Mouse (Mus musculus) forebrain, embryonic 12.5 days (tissue): ENCODE results near the gene Kmt2d. TPM values are rescaled to one million over a fixed set of nuclear protein-coding genes. Genes with fewer than 3 reads are reported as not detected.

Source experiments
- ATAC-seq: fragments of 200-750 bp; cut with Nextera tagmentation; 2 replicates; pipeline ENCODE4 v1.8.0; 2017; ENCODE audit warnings: moderate TSS enrichment; ENCODE audit not compliant: low FRiP score
- H3K27ac ChIP-seq: fragments of 300-500 bp; sonication (generic); 2 replicates; pipeline ENCODE4 v1.5.1; 2016; ENCODE audit warnings: mild to moderate bottlenecking
- H3K27me3 ChIP-seq: fragments of 300-500 bp; sonication (generic); 2 replicates; pipeline ENCODE4 v1.6.1; 2016; ENCODE audit warnings: mild to moderate bottlenecking
- H3K36me3 ChIP-seq: fragments of 300-500 bp; sonication (generic); replicated peaks from 2 replicates; pipeline ENCODE4 v1.6.1; 2016; ENCODE audit warnings: mild to moderate bottlenecking
- H3K4me1 ChIP-seq: fragments of 300-500 bp; sonication (generic); 2 replicates; pipeline ENCODE4 v1.6.1; 2016
- H3K4me2 ChIP-seq: fragments of 300-500 bp; sonication (generic); 2 replicates; pipeline ENCODE4 v1.6.1; 2016; ENCODE audit warnings: mild to moderate bottlenecking, moderate library complexity
- H3K4me3 ChIP-seq: fragments of 300-500 bp; sonication (generic); replicated peaks from 2 replicates; pipeline ENCODE4 v1.5.1; 2016; ENCODE audit warnings: mild to moderate bottlenecking
- H3K9ac ChIP-seq: fragments of 300-500 bp; sonication (generic); 2 replicates; pipeline ENCODE4 v1.6.1; 2016; ENCODE audit warnings: mild to moderate bottlenecking
- H3K9me3 ChIP-seq: fragments of 300-500 bp; sonication (generic); 2 replicates; pipeline ENCODE4 v1.6.1; 2016
- WGBS: fragments of 180-500 bp; shearing (Covaris S2); methylation state at CpG from one replicate; pipeline ENCODE4 v1.1.7; 2016; 5-methylcytosine and 5-hydroxymethylcytosine counted together
- polyA plus RNA-seq: library from polyadenylated mRNA; unstranded; fragments of >200 nt; fragmentation: Nextera tagmentation; extraction: Ambion mirVana; gene quantifications from 2 replicates; pipeline ENCODE4 v1.2.1, GENCODE M21; 2016

Gene Kmt2d
- polyA plus RNA-seq, 1 experiment from 2014 or later: 12.5 TPM

DNA sequence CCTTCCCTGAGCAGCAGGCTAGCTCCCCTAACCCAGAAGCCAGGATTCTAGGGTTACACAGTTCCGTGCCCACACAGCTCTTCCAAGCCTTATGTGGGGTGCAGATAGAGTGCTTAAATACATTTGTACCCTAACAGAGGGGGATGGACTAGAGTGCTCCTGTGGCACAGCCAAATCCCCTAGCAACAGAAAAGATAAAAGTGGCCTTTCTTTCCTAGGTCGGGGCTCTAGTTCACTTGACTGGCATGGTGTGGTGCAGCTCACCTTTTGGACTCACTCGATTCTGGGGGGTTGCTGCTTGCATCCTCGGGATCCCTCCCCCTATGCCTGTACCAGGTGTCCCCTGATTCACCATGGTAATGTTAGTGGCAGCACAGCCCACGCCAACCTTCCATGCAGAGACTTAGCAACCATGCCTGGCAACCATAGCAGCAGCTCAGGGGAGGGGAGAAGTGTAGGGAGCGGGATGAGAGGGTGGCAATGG, 62.3 kb downstream of the Kmt2d start:
- 0 out of 2 replicates have a peak overlapping the region, but pooled peaks have one; percentile 63 for H3K4me2 ChIP-seq
- no peaks in the 10 kb centered on the region for H3K9me3 ChIP-seq
- ATAC-seq: no peak
- H3K27me3 ChIP-seq: peaks cover 73% of the 10 kb centered on the region
- peaks cover 15% of the 10 kb centered on the region for H3K36me3 ChIP-seq
- WGBS: 4% methylated on average over 6 of the region's 6 CpGs
- H3K4me3 ChIP-seq: no peak overlapping the region; the same call in 1 of the 2 replicates
- no peak overlapping the region for H3K9ac ChIP-seq
- peaks cover 47% of the 10 kb centered on the region for H3K4me1 ChIP-seq
- H3K27ac ChIP-seq: no peak overlapping the region

DNA sequence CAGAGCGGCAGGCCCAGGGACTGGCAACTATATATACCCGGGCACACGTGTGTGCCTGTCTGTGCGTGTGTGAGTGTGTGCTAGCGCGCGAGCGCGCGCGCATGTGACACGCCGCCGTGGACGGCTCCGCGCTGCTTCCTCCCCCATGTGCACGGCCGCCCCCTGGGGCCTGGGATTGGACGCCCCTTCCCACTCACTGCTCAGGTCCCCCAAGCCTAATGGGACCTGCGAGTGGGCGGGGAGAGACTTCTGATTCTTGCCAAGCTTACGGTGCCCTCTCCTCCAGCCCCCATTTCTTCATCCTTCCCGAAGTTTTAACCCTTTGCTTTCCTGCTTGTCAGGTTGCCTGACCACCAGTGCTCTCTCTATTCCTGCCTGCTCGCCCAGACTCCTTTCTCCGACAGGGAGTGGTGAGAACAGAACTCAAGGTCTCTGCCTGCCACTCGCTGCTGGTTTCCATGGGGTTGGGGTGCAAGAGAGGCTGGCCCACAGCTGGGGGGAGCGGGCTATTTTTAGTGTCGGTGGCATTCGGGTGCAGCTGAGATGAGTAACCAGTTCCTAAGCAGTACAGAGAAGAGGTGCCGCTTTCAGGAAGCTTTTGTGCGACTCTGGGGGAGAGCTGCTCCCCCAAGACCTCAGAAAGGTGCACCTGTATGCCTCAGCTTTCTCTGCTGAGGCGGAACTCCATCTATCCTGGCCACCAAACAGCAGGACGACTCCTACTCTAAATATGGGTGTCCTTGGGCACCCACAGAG, 62.9 kb downstream of the Kmt2d start:
- H3K9ac ChIP-seq: peak overlapping the region; percentile 27; the same call in 1 of the 2 replicates
- 1% methylated on average over 22 of the region's 34 CpGs for WGBS
- H3K9me3 ChIP-seq: no peaks in the 10 kb centered on the region
- H3K4me1 ChIP-seq: peaks cover 51% of the 10 kb centered on the region
- no peak overlapping the region for H3K27ac ChIP-seq
- H3K27me3 ChIP-seq: peaks cover 79% of the 10 kb centered on the region
- no peak; the same call in 1 of the 2 replicates for ATAC-seq
- peaks cover 9% of the 10 kb centered on the region for H3K36me3 ChIP-seq
- peak overlapping the region; percentile 63 for H3K4me2 ChIP-seq
- H3K4me3 ChIP-seq: peak overlapping the region; percentile 42

DNA sequence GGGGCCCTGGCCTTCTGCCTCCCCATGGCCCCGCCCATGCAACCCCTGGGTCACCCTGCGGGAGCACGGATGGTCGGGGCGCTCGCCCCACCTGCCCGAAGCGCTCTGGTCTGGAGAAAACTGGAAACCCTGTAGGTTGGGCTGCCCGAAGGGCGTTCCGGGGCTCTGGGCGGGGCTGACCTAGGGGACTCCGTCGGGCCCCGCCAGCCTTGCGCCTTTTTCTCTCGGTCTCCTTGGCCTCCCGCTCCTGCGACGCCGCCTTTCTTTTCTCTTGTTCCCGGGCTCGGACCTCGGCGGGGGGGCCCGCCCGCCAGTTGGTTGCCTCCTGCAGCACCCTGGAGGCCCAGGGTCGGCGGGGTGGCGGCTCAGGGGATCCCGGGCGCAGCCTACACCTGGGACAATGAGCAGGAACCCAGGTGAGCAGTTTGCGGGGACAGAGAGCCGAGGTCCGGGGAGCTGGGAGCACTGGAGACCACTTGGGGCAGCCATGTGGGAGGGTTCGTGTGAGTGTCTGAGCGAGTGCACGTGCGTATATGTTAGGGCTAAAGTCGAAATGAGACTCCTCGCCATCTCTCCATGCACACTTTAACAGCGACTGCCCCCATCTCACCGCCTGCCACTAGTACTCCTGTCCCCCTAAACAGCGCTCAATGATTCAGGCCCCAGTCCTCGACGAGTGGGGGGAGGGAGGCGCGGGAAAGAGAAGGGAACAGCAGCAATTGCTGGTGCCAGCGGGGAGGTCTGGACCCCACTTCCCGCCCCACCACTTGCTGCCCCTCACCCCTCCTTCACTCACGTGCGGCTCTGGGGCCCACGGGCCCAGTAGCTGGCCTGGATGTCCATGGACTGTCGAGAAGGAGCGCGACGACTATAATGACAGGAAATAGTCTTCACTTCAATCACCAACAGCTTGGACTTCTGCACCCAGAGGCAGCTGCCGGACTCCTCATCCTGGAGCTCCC, 63.9 kb downstream of the Kmt2d start:
- Histone ChIP-seq H3K27ac (no peak overlapping the region), H3K4me1 (peaks cover 51% of the 10 kb centered on the region), H3K9me3 (no peaks in the 10 kb centered on the region), H3K9ac (peak overlapping the region; percentile 27; the same call in 1 of the 2 replicates), H3K36me3 (no peaks in the 10 kb centered on the region), H3K4me2 (peak overlapping the region; percentile 63), H3K4me3 (peak overlapping the region; percentile 42), H3K27me3 (peaks cover 89% of the 10 kb centered on the region)
- under 1% methylated on average over 53 of the region's 58 CpGs for WGBS
- no peak for ATAC-seq

DNA sequence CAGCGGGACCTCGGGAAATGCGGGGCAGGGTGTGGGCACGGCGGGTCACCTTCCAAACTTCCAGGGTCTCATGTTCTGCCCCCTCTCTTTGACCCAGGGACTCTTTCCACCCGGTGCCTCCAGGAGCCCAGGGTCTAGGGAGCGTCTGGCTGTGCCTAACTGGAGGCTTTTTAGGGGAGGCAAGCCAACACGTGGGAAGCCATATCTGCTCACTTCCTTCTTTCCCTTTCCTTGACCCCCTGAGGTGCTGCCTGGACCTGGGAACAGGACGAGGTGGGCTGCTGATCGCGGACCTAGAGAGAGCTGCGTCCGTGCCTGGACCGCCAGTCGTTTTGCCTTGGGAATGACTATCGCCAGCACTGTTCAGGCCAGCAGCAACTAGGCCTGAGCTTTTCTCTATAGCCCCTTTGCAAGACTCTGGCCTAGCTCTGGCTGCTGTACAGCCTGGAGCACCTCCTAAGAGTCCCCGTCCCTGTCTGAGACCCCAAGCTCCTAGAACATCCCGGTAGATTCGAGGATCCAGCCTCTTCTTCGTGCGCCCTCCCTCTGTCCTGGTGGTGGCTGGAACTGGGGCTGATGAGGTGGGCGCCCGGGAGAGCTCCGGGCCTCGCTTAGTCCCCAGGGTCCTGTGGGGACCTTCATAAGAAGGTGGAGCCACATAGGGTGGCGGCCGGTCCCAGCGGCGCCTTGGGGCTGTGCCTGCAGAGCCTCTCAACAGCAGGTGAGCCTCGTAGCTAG, 64.8 kb downstream of the Kmt2d start:
- no peak overlapping the region for H3K9ac ChIP-seq
- H3K4me2 ChIP-seq: peak overlapping the region; percentile 75
- H3K9me3 ChIP-seq: no peaks in the 10 kb centered on the region
- H3K4me1 ChIP-seq: peaks cover 51% of the 10 kb centered on the region
- no peaks in the 10 kb centered on the region for H3K36me3 ChIP-seq
- H3K27me3 ChIP-seq: peaks cover 97% of the 10 kb centered on the region
- no peak for ATAC-seq
- 2% methylated on average over 30 of the region's 30 CpGs for WGBS
- H3K4me3 ChIP-seq: peak overlapping the region; percentile 42
- no peak overlapping the region for H3K27ac ChIP-seq

DNA sequence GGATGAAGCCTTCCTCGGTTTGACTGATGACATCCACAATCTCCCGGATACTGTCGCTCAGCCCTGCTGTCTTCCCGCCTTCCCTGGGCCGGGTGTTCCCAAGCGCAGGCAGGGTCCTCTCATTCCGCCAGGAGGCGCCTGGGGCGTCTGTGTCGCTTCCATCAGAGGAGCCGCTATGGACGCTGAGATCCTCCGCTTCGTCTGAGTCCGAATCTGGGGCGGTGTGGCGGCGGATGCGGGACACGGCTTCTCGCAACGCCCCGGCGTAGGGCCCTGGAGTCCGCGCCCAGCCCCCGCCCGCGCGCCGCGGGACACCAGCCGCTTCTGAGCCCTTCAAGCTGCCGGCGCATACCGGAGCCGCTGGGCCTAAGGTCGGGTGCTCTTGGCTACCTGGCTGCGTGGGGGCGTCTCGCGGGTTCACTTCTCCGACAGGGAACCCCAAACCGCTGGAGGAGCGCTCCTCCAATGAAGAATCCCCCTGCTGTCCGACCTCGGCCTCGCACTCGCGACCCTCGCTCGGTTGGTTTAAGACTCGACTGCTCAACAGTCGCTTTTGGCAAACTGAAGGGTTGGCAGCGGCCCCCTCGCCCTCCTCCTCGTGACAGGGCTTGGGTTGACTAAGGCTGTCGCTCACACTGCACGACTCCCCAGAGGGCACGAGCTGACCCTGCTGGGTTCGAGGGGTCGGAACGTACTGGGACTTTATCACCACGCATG, 65.5 kb downstream of the Kmt2d start:
- H3K9ac ChIP-seq: peak overlapping the region; percentile 63
- H3K9me3 ChIP-seq: no peaks in the 10 kb centered on the region
- peaks cover 97% of the 10 kb centered on the region for H3K27me3 ChIP-seq
- under 1% methylated on average over 57 of the region's 64 CpGs for WGBS
- peak; percentile 54 for ATAC-seq
- peak overlapping the region; percentile 75 for H3K4me2 ChIP-seq
- H3K4me3 ChIP-seq: peak overlapping the region; percentile 42
- peaks cover 51% of the 10 kb centered on the region for H3K4me1 ChIP-seq
- no peak overlapping the region for H3K27ac ChIP-seq
- no peaks in the 10 kb centered on the region for H3K36me3 ChIP-seq

- H3K4me1 ChIP-seq: peaks cover 50% of the 10 kb centered on the region
- no peak for ATAC-seq
- H3K9me3 ChIP-seq: no peaks in the 10 kb centered on the region
- H3K9ac ChIP-seq: no peak overlapping the region
- H3K27me3 ChIP-seq: peaks cover 100% of the 10 kb centered on the region
- no peaks in the 10 kb centered on the region for H3K36me3 ChIP-seq
- H3K4me3 ChIP-seq: no peak overlapping the region; the same call in 1 of the 2 replicates
- peak overlapping the region; percentile 30 for H3K4me2 ChIP-seq
- no peak overlapping the region for H3K27ac ChIP-seq
- WGBS: under 1% methylated on average over 32 of the region's 32 CpGs
These were observed 67.0 kb downstream of the Kmt2d start for GRCm38 (mm10) chr15:98804054-98804453.

GRCm38 (mm10) chr15:98802926-98803325, 68.1 kb downstream of the Kmt2d start:
- Histone ChIP-seq H3K4me1 (peaks cover 50% of the 10 kb centered on the region), H3K27ac (no peak overlapping the region), H3K4me2 (no peak overlapping the region), H3K4me3 (no peak overlapping the region), H3K36me3 (no peaks in the 10 kb centered on the region), H3K9ac (no peak overlapping the region), H3K9me3 (no peaks in the 10 kb centered on the region), H3K27me3 (peaks cover 100% of the 10 kb centered on the region)
- ATAC-seq: no peak
- 2% methylated on average over 8 of the region's 8 CpGs for WGBS

- Histone ChIP-seq H3K9me3 (no peaks in the 10 kb centered on the region), H3K4me3 (no peak overlapping the region), H3K4me1 (peaks cover 39% of the 10 kb centered on the region), H3K27ac (no peak overlapping the region), H3K9ac (no peak overlapping the region), H3K27me3 (peaks cover 100% of the 10 kb centered on the region), H3K36me3 (no peaks in the 10 kb centered on the region), H3K4me2 (no peak overlapping the region)
- WGBS: 8% methylated on average over 12 of the region's 12 CpGs
- ATAC-seq: no peak
These were observed 71.6 kb downstream of the Kmt2d start for GRCm38 (mm10) chr15:98799396-98799795.

DNA sequence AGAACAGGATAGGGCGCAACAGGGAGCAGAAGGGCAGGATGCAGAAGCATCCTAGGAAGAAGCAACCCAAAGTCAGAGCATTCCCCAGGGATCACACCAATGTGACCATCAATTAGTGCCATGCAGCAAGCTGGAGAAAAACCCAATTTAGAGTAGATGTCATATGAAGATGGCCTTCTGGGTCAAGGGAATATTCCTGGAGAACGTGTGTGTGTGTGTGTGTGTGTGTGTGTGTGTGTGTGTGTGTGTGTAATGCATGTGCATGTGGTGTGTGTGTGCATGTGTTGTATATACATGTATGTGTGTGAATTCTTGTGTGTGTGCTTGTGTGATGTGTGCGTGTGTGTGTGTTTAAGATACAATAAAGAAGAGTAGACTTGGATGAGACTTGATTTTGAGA, 72.1 kb downstream of the Kmt2d start:
- Histone ChIP-seq H3K4me1 (peaks cover 36% of the 10 kb centered on the region), H3K36me3 (no peaks in the 10 kb centered on the region), H3K27me3 (peaks cover 100% of the 10 kb centered on the region), H3K27ac (no peak overlapping the region), H3K9me3 (no peaks in the 10 kb centered on the region), H3K4me2 (no peak overlapping the region), H3K4me3 (no peak overlapping the region), H3K9ac (no peak overlapping the region)
- ATAC-seq: no peak
- 34% methylated on average over 3 of the region's 3 CpGs for WGBS

- WGBS: 1% methylated on average over 28 of the region's 28 CpGs
- peak overlapping the region; percentile 30; the same call in 1 of the 2 replicates for H3K9ac ChIP-seq
- 0 out of 2 replicates have a peak overlapping the region, but pooled peaks have one; percentile 0 for H3K4me3 ChIP-seq
- H3K27me3 ChIP-seq: peaks cover 100% of the 10 kb centered on the region
- peak overlapping the region; percentile 21; the same call in 1 of the 2 replicates for H3K27ac ChIP-seq
- H3K4me1 ChIP-seq: peaks cover 36% of the 10 kb centered on the region
- peak overlapping the region; percentile 29 for H3K4me2 ChIP-seq
- no peaks in the 10 kb centered on the region for H3K36me3 ChIP-seq
- ATAC-seq: peak; percentile 88
- no peaks in the 10 kb centered on the region for H3K9me3 ChIP-seq
These were observed 73.0 kb downstream of the Kmt2d start for GRCm38 (mm10) chr15:98797835-98798492.
